Mouse (Mus musculus) E14TG2a.4 (cell line): ENCODE results near the gene Nynrin.

Experiments
- CTCF ChIP-seq: conservative IDR thresholded peaks from 2 replicates; pipeline ENCODE4 v1.5.1; 2014; ENCODE audit warnings: low read length
- NANOG ChIP-seq: IDR thresholded peaks from 2 replicates; pipeline ENCODE4 v1.6.1; 2014; ENCODE audit warnings: borderline replicate concordance, low read length, mixed read lengths
- POU5F1 ChIP-seq: IDR thresholded peaks from 2 replicates; pipeline ENCODE4 v1.6.1; 2014; ENCODE audit warnings: low read length, borderline replicate concordance

DNA sequence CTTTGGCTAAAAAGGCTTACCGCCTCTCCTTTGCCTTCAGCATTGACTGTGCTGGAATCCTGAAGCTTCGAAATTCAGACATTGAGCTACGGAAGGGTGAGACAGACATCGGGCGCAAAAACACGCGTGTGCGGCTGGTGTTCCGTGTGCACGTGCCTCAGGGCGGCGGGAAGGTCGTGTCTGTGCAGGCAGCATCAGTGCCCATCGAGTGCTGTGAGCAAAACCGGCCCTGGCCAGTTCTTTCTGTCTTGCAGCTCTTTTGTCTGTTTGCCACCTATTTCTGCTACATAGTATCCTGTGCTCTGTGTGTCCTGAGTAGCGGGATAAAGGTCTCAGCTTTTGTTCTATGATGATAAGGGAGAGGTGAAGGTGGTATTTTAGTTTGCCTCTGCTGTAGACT is 24.0 kb upstream of the Nynrin start:
- TF ChIP-seq CTCF: no peak
- no peak for TF ChIP-seq POU5F1
- no peak for TF ChIP-seq NANOG
